Mouse (Mus musculus) heart, embryonic 10.5 days (tissue): ENCODE data around the gene Proser2. TPM values are rescaled to one million over a fixed set of nuclear protein-coding genes. Genes with fewer than 3 reads are reported as not detected.
"Not testable (repeated sequence)": the region's sequence is repeated elsewhere in the genome, so short reads cannot be mapped to it uniquely, and the experiment has no call there.

Experiments used
- DNase-seq: peaks from one replicate; pipeline ENCODE4 v3.0.0-alpha.2; 2017; ENCODE audit warnings: low spot score
- H3K27ac ChIP-seq: fragments of 300-500 bp; sonication (generic); 2 replicates; pipeline ENCODE4 v1.5.1; 2016; ENCODE audit warnings: mild to moderate bottlenecking
- H3K27me3 ChIP-seq: fragments of 300-500 bp; sonication (generic); 2 replicates; pipeline ENCODE4 v1.6.1; 2016; ENCODE audit warnings: mild to moderate bottlenecking; ENCODE audit not compliant: poor library complexity, insufficient read depth, severe bottlenecking
- H3K36me3 ChIP-seq: fragments of 300-500 bp; sonication (generic); 2 replicates; pipeline ENCODE4 v1.6.1; 2016; ENCODE audit warnings: mild to moderate bottlenecking, moderate library complexity
- H3K4me1 ChIP-seq: fragments of 300-500 bp; sonication (generic); 2 replicates; pipeline ENCODE4 v1.6.1; 2016; ENCODE audit warnings: mild to moderate bottlenecking
- H3K4me3 ChIP-seq: fragments of 300-500 bp; sonication (generic); 2 replicates; pipeline ENCODE4 v1.5.1; 2016; ENCODE audit warnings: mild to moderate bottlenecking, moderate library complexity
- H3K9me3 ChIP-seq: fragments of 300-500 bp; sonication (generic); 2 replicates; pipeline ENCODE4 v1.6.1; 2016; ENCODE audit warnings: mild to moderate bottlenecking, moderate library complexity
- WGBS: fragments of 180-500 bp; shearing (Covaris S2); methylation state at CpG from one replicate; pipeline ENCODE4 v1.1.7; 2016; 5-methylcytosine and 5-hydroxymethylcytosine counted together
- polyA plus RNA-seq: library from polyadenylated mRNA; unstranded; fragments of >200 nt; fragmentation: Nextera tagmentation; extraction: Ambion mirVana; gene quantifications from 2 replicates; pipeline ENCODE4 v1.2.1, GENCODE M21; 2016

Proser2 gene
- polyA plus RNA-seq, 1 experiment from 2014 or later = 11.0 TPM

- WGBS = 77% methylated on average over 10 of the region's 10 CpGs
- no peaks in the 10 kb centered on the region for H3K27me3 ChIP-seq
- H3K36me3 ChIP-seq = 0 out of 2 replicates have a peak, but pooled peaks cover 3% of the 10 kb centered on the region
- DNase-seq = no peak
- H3K4me3 ChIP-seq = no peak overlapping the region
- H3K4me1 ChIP-seq = peaks cover 16% of the 10 kb centered on the region
- no peaks in the 10 kb centered on the region for H3K9me3 ChIP-seq
- peak overlapping the region; percentile 47; the same call in 1 of the 2 replicates for H3K27ac ChIP-seq
These were observed 11.8 kb downstream of the Proser2 start for GRCm38 (mm10) chr2:6118246-6118645.

DNA sequence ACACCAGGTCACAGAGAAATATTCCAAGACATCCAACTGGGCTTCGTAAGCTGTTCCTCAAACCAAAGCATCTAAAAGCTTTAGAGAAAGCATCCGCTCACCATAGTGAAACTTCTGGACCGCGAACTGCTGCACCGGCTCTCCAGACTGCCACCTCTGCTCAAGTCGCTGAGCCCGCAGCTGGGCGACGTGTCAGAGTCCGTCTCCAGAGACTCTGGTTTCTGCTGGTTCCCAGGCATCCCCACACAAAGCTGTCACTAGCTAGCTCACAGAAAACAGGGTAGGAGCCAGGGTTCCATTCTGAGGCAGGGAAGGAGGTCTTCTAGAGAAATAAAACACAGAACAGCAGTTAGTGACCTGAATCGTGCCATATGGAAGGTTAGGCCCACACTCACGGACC, 16.2 kb downstream of the Proser2 start:
- 83% methylated on average over 12 of the region's 12 CpGs for WGBS
- peaks cover 7% of the 10 kb centered on the region; the same call in 1 of the 2 replicates for H3K36me3 ChIP-seq
- no peak for DNase-seq
- H3K27me3 ChIP-seq = no peaks in the 10 kb centered on the region
- H3K9me3 ChIP-seq = no peaks in the 10 kb centered on the region
- no peak overlapping the region for H3K4me3 ChIP-seq
- peaks cover 8% of the 10 kb centered on the region for H3K4me1 ChIP-seq
- H3K27ac ChIP-seq = no peak overlapping the region

DNA sequence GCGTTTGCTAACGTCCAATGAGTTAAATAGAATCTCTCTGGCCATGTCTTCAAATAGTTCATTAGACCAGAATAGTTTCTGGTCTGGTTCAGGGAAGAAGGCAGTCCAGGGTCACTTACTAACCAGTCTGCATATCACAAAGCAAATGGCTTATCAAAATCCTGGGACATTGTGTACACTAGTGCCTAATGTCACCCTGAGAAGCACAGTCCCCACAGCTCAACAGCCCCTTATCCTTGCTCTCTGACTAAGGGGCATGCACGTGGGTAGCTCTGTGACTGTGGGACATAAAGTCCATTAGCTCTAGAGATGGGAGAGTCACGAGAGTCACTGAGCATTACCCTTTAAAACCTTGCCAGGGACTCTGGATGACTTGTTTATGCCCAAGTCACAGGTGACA, 17.4 kb downstream of the Proser2 start:
- peaks cover 8% of the 10 kb centered on the region; the same call in 1 of the 2 replicates for H3K36me3 ChIP-seq
- no peak for DNase-seq
- H3K27me3 ChIP-seq = no peaks in the 10 kb centered on the region
- 73% methylated on average over 4 of the region's 4 CpGs for WGBS
- H3K4me1 ChIP-seq = no peaks in the 10 kb centered on the region
- H3K4me3 ChIP-seq = no peak overlapping the region
- 0 out of 2 replicates have a peak, but pooled peaks cover 4% of the 10 kb centered on the region for H3K9me3 ChIP-seq
- H3K27ac ChIP-seq = no peak overlapping the region

DNA sequence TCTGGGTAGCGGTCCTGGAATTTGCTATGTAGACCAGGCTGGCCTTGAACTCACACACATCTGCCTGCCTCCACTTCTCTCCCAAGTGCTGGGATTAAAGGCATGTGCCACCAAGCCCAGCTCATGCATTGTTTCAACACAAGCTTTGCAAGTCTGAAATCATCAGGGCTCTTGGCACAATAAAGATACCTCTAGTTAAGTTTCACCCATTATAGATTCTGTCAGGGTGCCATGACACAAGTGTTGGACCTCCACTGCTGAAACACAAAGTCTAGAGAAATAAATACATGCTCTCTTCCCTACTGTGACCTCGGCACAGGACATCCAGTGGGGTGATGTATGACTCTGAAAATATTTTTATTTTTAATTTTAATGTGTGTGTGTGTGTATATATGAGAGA, 24.6 kb downstream of the Proser2 start:
- peaks cover 17% of the 10 kb centered on the region for H3K36me3 ChIP-seq
- H3K4me1 ChIP-seq = peaks cover 8% of the 10 kb centered on the region
- H3K4me3 ChIP-seq = no peak overlapping the region
- H3K27ac ChIP-seq = no peak overlapping the region
- peaks cover 16% of the 10 kb centered on the region; the same call in 1 of the 2 replicates for H3K27me3 ChIP-seq
- 0 out of 2 replicates have a peak, but pooled peaks cover 4% of the 10 kb centered on the region for H3K9me3 ChIP-seq
- DNase-seq = no peak
- WGBS = 89% methylated on average over 2 of the region's 2 CpGs

DNA sequence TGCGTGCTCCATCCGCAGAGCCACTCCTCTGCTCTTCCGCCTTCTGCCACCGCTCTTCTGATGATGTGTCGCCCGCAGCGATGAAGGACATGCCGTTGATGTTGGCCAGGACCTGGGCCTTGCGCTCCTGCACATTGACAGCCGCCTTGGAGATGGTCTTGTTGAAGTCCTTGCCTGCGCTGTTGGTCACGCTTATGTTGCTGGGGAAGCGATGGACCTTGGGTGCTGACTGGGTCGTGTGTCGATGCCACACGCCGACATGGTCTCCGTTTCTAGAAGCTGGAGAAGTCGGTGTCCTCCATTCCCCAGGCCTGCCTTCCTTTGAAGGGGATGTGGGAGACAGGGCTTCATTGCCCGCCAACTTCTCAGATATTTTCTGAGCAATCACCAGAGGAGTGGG, 29.3 kb downstream of the Proser2 start:
- Histone ChIP-seq H3K36me3 (peaks cover 8% of the 10 kb centered on the region), H3K4me3 (peak overlapping the region; percentile 61), H3K4me1 (peaks cover 35% of the 10 kb centered on the region), H3K27me3 (peaks cover 20% of the 10 kb centered on the region; the same call in 1 of the 2 replicates), H3K27ac (peak overlapping the region; percentile 93), H3K9me3 (no peaks in the 10 kb centered on the region)
- WGBS = 33% methylated on average over 20 of the region's 20 CpGs
- no peak for DNase-seq

GRCm38 (mm10) chr2:6100027-6100749, 29.8 kb downstream of the Proser2 start:
- Histone ChIP-seq H3K9me3 (no peaks in the 10 kb centered on the region), H3K27ac (peak overlapping the region; percentile 93)
- 7% methylated on average over 51 of the region's 51 CpGs for WGBS

DNA sequence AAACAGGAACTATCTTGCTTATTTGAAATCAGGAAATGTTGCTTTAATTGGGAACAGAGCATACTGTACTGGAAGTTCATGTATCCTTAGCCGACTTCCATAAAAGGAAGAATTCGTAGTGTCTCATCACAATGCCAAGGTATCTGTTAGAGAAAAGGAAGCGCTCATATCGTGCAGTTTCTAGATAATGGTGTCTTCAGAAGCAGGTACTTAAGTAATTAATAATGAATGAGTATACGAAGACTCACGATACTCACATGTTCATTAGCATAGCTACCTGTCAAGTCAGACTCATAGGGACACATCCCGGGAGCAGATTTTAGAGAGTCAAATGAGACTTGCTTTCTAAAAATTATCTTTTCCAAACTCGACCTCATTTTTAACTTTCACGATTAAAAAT, 30.6 kb downstream of the Proser2 start:
- no peak overlapping the region for H3K4me3 ChIP-seq
- peaks cover 20% of the 10 kb centered on the region; the same call in 1 of the 2 replicates for H3K27me3 ChIP-seq
- DNase-seq = no peak
- H3K9me3 ChIP-seq = no peaks in the 10 kb centered on the region
- H3K4me1 ChIP-seq = peaks cover 35% of the 10 kb centered on the region
- WGBS = 62% methylated on average over 9 of the region's 9 CpGs
- H3K36me3 ChIP-seq = peaks cover 8% of the 10 kb centered on the region
- peak overlapping the region; percentile 93 for H3K27ac ChIP-seq

More at GRCm38 (mm10) chr2:6100027-6100749, 29.8 kb downstream of the Proser2 start:
- peaks cover 8% of the 10 kb centered on the region for H3K36me3 ChIP-seq
- H3K4me1 ChIP-seq = peaks cover 35% of the 10 kb centered on the region
- H3K4me3 ChIP-seq = peak overlapping the region; percentile 61
- peaks cover 20% of the 10 kb centered on the region; the same call in 1 of the 2 replicates for H3K27me3 ChIP-seq
- peak; percentile 79 for DNase-seq

DNA sequence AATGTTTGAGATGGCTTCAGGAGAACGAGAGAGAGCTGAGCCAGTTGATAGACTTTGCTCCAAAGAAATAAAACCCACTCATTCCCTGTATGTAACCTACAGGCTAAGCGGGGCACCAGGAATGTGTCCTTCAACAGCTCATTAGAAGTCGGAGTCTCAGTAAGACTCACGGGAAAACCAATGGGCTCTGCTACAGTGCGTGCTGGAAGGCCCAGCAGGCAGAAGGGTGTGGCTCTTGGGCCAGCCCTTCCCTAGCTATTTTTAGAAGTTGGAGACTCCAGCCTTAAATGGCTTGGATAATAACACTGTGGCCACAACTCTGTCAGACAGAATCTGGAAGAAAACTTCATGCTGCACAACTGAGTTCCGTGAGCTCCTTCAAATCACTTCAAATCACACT, 31.1 kb downstream of the Proser2 start:
- DNase-seq = peak; percentile 93
- Histone ChIP-seq H3K9me3 (no peaks in the 10 kb centered on the region), H3K27ac (peak overlapping the region; percentile 93), H3K27me3 (peaks cover 20% of the 10 kb centered on the region; the same call in 1 of the 2 replicates), H3K36me3 (peaks cover 5% of the 10 kb centered on the region), H3K4me3 (no peak overlapping the region), H3K4me1 (peaks cover 35% of the 10 kb centered on the region)
- WGBS = 11% methylated on average over 6 of the region's 6 CpGs

DNA sequence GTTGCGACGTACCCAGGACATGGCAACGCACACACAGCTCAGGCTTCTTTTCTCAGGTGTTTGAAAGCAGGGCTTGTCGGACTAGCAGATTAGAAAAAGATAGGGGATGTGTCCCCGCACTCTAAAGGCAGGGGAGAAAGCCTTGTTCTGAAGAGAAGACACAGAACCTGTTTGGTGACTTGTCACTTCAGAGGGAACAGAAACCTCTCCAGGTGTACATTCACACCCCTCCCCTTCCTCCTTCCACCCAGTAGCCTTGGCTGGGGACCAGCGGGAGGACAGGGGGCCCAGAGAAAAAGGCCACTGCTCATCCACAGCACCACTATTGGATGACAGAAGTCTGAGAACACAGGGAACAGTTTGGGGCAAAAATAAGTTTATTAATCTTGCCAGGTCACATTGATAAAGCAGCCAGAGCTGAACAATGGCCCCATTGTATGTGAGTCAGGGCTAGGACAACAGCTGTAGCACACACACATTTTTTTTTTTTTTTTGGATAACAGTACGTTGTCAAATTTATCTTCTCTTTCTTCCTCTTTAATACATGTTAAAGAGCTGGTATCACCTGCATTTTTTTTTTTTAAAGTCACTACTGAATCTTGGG, 32.8 kb downstream of the Proser2 start:
- Histone ChIP-seq H3K27me3 (peaks cover 20% of the 10 kb centered on the region; the same call in 1 of the 2 replicates), H3K27ac (peak overlapping the region; percentile 75)

GRCm38 (mm10) chr2:6089941-6090340, 40.1 kb downstream of the Proser2 start:
- H3K9me3 ChIP-seq, H3K27me3 ChIP-seq, H3K36me3 ChIP-seq, H3K4me3 ChIP-seq, H3K27ac ChIP-seq, DNase-seq: not testable (repeated sequence)
- H3K4me1 ChIP-seq = peaks cover 16% of the 10 kb centered on the region
- 73% methylated on average over 16 of the region's 16 CpGs for WGBS

More for the DNA sequence above, 32.8 kb downstream of the Proser2 start:
- DNase-seq = no peak
- Histone ChIP-seq H3K4me1 (peaks cover 35% of the 10 kb centered on the region), H3K9me3 (no peaks in the 10 kb centered on the region), H3K36me3 (peaks cover 5% of the 10 kb centered on the region), H3K4me3 (no peak overlapping the region)
- 49% methylated on average over 7 of the region's 7 CpGs for WGBS

DNA sequence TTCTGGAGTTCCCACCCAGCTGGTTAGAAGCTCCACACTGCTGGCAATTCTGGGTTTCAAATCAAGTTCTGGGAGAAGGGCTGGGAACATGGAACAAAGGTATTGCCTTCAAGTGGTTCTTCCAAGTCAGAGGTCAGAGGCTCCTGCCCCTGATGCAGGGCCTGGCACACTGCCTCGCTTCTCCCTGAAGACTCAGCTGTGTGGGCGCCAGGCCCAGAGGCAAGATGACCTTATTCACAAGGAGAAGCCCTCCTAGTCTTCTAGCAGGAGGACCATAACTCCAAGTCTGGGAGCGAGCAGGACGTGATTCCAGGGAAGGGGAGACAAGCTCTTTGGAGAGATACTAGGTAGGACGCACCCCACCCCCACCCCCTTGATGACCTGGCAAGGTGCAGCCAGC, 42.9 kb downstream of the Proser2 start:
- H3K36me3 ChIP-seq = no peaks in the 10 kb centered on the region
- 82% methylated on average over 5 of the region's 5 CpGs for WGBS
- no peak overlapping the region for H3K27ac ChIP-seq
- no peak overlapping the region for H3K4me3 ChIP-seq
- H3K27me3 ChIP-seq = peaks cover 8% of the 10 kb centered on the region; the same call in 1 of the 2 replicates
- H3K4me1 ChIP-seq = peaks cover 21% of the 10 kb centered on the region
- H3K9me3 ChIP-seq = no peaks in the 10 kb centered on the region
- DNase-seq = no peak

- peak overlapping the region; percentile 31; the same call in 1 of the 2 replicates for H3K27ac ChIP-seq
These were observed 44.1 kb downstream of the Proser2 start for GRCm38 (mm10) chr2:6085622-6086530.

More at GRCm38 (mm10) chr2:6085622-6086530, 44.1 kb downstream of the Proser2 start:
- DNase-seq = no peak
- H3K36me3 ChIP-seq = no peaks in the 10 kb centered on the region
- H3K4me1 ChIP-seq = peaks cover 21% of the 10 kb centered on the region
- H3K9me3 ChIP-seq = no peaks in the 10 kb centered on the region
- peaks cover 8% of the 10 kb centered on the region; the same call in 1 of the 2 replicates for H3K27me3 ChIP-seq
- whole genome bisulfite sequencing = 58% methylated on average over 19 of the region's 19 CpGs
- no peak overlapping the region for H3K4me3 ChIP-seq
